8 mouse cellular contexts compared by ENCODE assay signal in the genomic region with DNA sequence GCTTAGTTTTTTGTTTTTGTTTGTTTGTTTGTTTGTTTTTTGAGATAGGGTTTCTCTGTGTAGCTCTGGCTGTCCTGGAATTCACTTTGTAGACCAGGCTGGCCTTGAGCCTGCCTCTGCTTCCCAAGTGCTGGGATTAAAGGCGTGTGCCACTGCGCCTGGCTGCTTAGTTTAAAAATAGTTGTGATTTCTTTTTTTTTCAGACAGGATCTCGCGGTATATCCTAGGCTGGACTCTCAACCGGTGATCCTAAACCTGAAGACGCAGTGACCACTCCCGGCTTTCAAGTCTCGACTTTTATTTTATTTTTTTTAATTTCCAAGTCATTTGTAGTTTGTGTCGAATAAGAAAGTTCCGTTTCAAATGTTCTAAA. TPM values are rescaled to one million over a fixed set of nuclear protein-coding genes. Genes with fewer than 3 reads are reported as not detected.
DNase-seq lines count a peak whose midpoint lies in the region; ATAC-seq lines count a peak whose summit lies in the region.

No protein-coding gene starts in this region.

- no peaks in the 10 kb centered on the region for H3K4me1 ChIP-seq in hindbrain, embryonic 15.5 days (replicated peaks)

- no peak overlapping the region for H3K27ac ChIP-seq in hindbrain, embryonic 15.5 days (replicated peaks)

- H3K36me3 ChIP-seq in hindbrain, embryonic 15.5 days: no peaks in the 10 kb centered on the region

- no peaks in the 10 kb centered on the region for H3K27me3 ChIP-seq in hindbrain, embryonic 15.5 days

- peak overlapping the region; percentile 58 for H3K4me2 ChIP-seq in hindbrain, embryonic 15.5 days

- H3K9me3 ChIP-seq in hindbrain, embryonic 15.5 days: no peaks in the 10 kb centered on the region

- H3K4me3 ChIP-seq in hindbrain, embryonic 15.5 days: peak overlapping the region; percentile 60

- intact Hi-C loops in left cerebral cortex, postnatal 10 days (cut with DNase I): no loop called here

- no peak for DNase-seq in cerebellum, postnatal 10 days
- DNase-seq in right cerebral cortex, adult 18-20 months: peak; percentile 1
- DNase-seq in right cerebral cortex, postnatal 10 days (ENCODE audit: low spot score in 2 of 2): no peak
- no peak for DNase-seq in B cell, adult 2 months
- DNase-seq in left cerebral cortex, postnatal 10 days (ENCODE audit: extremely low spot score in 1 of 2, low spot score in 2 of 2): no peak

- 0 out of 2 replicates have a peak, but pooled peaks have one; percentile 45 for ATAC-seq in cerebellum, adult (ENCODE audit: insufficient number of reproducible peaks, low FRiP score, low TSS enrichment)
- ATAC-seq in hindbrain, embryonic 15.5 days (ENCODE audit: low FRiP score, low read depth): peak; percentile 48; the same call in 1 of the 2 replicates
- peak; percentile 29; the same call in 1 of the 2 replicates for ATAC-seq in megakaryocyte-erythroid progenitor cell, adult 5-6 weeks (replicated peaks; ENCODE audit: low FRiP score, low TSS enrichment, poor library complexity, severe bottlenecking)

- WGBS in hindbrain, embryonic 15.5 days: 35% methylated on average over 10 of the region's 10 CpGs

- H3K9ac ChIP-seq in hindbrain, embryonic 15.5 days: no peak overlapping the region

RNA-seq across cellular contexts. Expression of a gene that starts 16.9 kb away (rescaled TPM):
- 63.3 and 64.3 TPM in 2 replicates for polyA plus RNA-seq in hindbrain, embryonic 15.5 days (2015; fragmentation: Nextera tagmentation; extraction: Ambion mirVana)
- 47.0 and 47.2 TPM in 2 replicates for total RNA-seq in megakaryocyte-erythroid progenitor cell, adult 5-6 weeks (2014; fragmentation: Nextera tagmentation)
- total RNA-seq in megakaryocyte-erythroid progenitor cell, adult 5-6 weeks (2017): 73.7 and 82.0 TPM in 2 replicates
- 10 to 100 TPM; 51.0 to 59.0 TPM for total RNA-seq in left cerebral cortex, postnatal 10 days (2021)
